Mouse (Mus musculus): ENCODE results near the gene Ptk7. TPM values are rescaled to one million over a fixed set of nuclear protein-coding genes. Genes with fewer than 3 reads are reported as not detected.

Gene Ptk7
- polyA plus RNA-seq, 1 experiment, result 11.9 TPM

DNA sequence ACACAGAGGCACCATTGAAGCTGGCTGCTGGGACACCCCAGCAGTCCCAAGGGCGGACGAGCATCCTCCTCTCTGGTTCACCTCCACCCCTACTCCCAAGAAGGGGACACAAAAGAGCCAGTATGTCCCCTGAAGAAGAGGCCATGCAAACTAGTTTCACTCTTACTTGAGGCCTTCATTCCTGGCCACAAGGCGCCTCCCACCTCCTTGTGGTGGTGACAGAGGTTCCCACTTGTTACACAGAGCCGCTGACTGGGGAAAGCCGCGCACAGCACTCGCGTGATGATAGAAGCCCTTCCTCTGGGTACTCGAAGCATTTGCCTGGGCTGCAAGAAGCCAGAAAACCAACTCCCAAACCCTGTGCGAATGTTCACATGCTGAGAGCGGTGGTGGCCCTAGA, 7.0 kb downstream of the Ptk7 start:
- Histone ChIP-seq H3K36me3 (ENCODE audit: control insufficient read depth, insufficient read depth, low read length) (no peaks in the 10 kb centered on the region), H3K4me3 (ENCODE audit: control insufficient read depth, insufficient read depth, low read length) (no peak overlapping the region), H3K27ac (ENCODE audit: control insufficient read depth, insufficient read depth, low read length) (no peak overlapping the region), H3K4me1 (replicated peaks; ENCODE audit: control insufficient read depth, insufficient read depth, low read length) (peaks cover 8% of the 10 kb centered on the region; the same call in 1 of the 2 replicates), H3K27me3 (ENCODE audit: control insufficient read depth, insufficient read depth, low read length) (no peaks in the 10 kb centered on the region)
- 19% methylated on average over 11 of the region's 11 CpGs for WGBS
- TF ChIP-seq CTCF (IDR thresholded peaks at IDR 0.05; ENCODE audit: borderline replicate concordance, control insufficient read depth, extremely low read depth, insufficient read depth, low read length, poor library complexity) (no peak), POLR2A (IDR thresholded peaks at IDR 0.05; ENCODE audit: control insufficient read depth, extremely low read depth, insufficient read depth, low read length, poor library complexity) (no peak)
- no peak for DNase-seq

DNA sequence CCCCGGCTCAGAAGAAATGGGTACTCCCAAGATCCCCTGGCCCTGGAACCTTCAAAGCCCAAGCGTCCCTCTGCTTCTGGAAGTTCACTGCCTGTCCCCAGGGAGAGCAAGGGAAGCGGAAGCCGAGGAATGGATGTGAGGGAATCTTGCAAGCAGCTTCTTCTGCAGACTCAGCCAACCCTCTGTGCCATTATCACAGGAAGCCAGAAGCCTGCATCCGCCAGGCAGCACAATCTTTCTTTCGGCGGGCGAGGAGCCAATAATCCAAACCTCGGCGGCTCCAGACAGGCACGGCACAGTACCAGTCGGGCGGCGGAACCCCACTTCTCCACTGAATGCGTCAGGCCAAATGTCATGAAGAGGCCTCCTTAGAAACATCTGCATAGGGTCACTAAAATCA, 8.0 kb downstream of the Ptk7 start:
- TF ChIP-seq CTCF (IDR thresholded peaks at IDR 0.05; ENCODE audit: borderline replicate concordance, control insufficient read depth, extremely low read depth, insufficient read depth, low read length, poor library complexity) (no peak), POLR2A (IDR thresholded peaks at IDR 0.05; ENCODE audit: control insufficient read depth, extremely low read depth, insufficient read depth, low read length, poor library complexity) (no peak)
- Histone ChIP-seq H3K27ac (ENCODE audit: control insufficient read depth, insufficient read depth, low read length) (no peak overlapping the region), H3K4me1 (replicated peaks; ENCODE audit: control insufficient read depth, insufficient read depth, low read length) (peaks cover 8% of the 10 kb centered on the region; the same call in 1 of the 2 replicates), H3K36me3 (ENCODE audit: control insufficient read depth, insufficient read depth, low read length) (no peaks in the 10 kb centered on the region), H3K4me3 (ENCODE audit: control insufficient read depth, insufficient read depth, low read length) (no peak overlapping the region), H3K27me3 (ENCODE audit: control insufficient read depth, insufficient read depth, low read length) (no peaks in the 10 kb centered on the region)
- 92% methylated on average over 15 of the region's 15 CpGs for WGBS
- no peak for DNase-seq

DNA sequence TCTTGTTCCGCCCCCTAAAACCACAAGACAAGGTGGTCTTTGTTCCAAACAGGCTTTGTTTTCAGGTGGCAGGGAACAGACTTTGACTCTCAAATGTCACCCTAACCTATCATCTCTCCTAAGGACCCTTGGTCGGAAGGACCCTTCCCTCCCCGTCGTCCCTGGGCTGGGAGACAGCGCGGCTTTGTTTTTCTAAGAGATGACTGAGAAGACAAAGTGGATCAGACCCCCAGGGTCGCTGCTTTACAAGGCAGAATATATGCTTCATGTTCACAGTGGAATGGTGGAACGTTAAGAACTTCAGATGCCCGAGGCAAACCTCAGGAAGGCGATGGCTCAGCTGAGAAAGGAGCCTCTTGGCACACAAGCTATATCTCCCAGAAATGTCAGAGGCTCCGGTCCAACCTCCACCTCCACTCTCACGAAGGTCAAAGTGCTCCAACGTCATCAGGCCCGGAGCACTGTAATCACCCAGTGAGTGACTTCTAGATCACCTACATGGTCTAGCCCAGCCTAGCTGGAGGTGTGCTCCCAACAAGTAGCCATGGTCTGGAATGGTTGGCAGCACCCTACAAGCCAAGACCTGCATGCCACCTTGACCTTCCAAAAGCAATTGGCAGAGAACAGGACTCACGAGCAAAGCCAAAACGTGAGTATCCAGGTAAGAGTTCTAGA, 9.5 kb downstream of the Ptk7 start:
- 91% methylated on average over 16 of the region's 16 CpGs for WGBS
- H3K27ac ChIP-seq (ENCODE audit: control insufficient read depth, insufficient read depth, low read length), result no peak overlapping the region
- no peak for DNase-seq
- no peak overlapping the region for H3K4me3 ChIP-seq (ENCODE audit: control insufficient read depth, insufficient read depth, low read length)
- H3K36me3 ChIP-seq (ENCODE audit: control insufficient read depth, insufficient read depth, low read length), result no peaks in the 10 kb centered on the region
- H3K4me1 ChIP-seq (replicated peaks; ENCODE audit: control insufficient read depth, insufficient read depth, low read length), result peaks cover 8% of the 10 kb centered on the region; the same call in 1 of the 2 replicates
- no peaks in the 10 kb centered on the region for H3K27me3 ChIP-seq (ENCODE audit: control insufficient read depth, insufficient read depth, low read length)
- TF ChIP-seq CTCF (IDR thresholded peaks at IDR 0.05; ENCODE audit: borderline replicate concordance, control insufficient read depth, extremely low read depth, insufficient read depth, low read length, poor library complexity) (no peak), POLR2A (IDR thresholded peaks at IDR 0.05; ENCODE audit: control insufficient read depth, extremely low read depth, insufficient read depth, low read length, poor library complexity) (no peak)

DNA sequence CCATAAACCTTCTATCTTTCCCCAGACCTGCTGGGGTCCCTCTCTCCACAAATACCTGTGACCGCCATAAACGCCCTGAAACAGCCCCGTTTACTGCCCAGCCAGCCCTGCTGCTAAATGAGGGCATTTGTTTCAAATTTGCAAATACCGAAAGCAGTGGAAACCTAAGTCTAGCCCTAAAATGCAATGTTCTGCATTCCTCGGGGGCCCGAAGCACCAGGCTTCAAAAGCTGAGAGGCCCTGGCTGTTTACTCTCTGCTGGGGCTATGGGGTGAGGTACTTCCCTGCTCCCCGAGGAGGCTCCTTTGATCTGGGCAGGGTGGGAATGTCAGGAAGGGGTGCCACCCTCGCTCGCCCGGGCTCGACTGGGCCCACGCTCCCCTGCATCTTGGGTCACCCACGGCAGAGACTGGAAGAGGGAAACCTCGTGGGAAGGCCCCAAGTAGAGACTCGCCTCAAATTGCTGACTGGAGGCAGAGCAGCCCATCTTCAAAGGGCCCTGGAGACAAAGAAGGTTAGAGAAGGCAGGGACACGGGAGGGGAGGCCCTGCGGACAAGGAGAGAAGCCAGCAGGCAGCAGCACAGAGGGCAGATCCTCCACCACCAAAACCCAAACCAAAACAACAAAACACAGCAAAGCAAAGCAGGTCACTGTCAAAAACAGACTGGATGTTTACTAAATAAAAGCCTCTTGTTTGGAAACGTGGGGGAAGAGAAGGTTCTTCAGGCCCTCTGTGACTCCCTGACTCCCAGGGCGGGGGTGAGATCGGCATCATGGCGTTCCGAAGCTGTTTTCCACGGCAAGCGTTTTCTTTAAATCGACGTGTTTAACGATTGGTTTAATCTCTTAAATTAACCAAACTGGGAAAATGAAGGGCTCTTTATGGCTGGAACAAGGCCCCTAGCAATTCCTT, 10.3 kb downstream of the Ptk7 start:
- H3K4me1 ChIP-seq (replicated peaks; ENCODE audit: control insufficient read depth, insufficient read depth, low read length), result peaks cover 8% of the 10 kb centered on the region; the same call in 1 of the 2 replicates
- TF ChIP-seq POLR2A (IDR thresholded peaks at IDR 0.05; ENCODE audit: control insufficient read depth, extremely low read depth, insufficient read depth, low read length, poor library complexity) (no peak), CTCF (IDR thresholded peaks at IDR 0.05; ENCODE audit: borderline replicate concordance, control insufficient read depth, extremely low read depth, insufficient read depth, low read length, poor library complexity) (no peak)
- 81% methylated on average over 27 of the region's 27 CpGs for WGBS
- H3K4me3 ChIP-seq (ENCODE audit: control insufficient read depth, insufficient read depth, low read length), result no peak overlapping the region
- H3K27ac ChIP-seq (ENCODE audit: control insufficient read depth, insufficient read depth, low read length), result no peak overlapping the region
- H3K27me3 ChIP-seq (ENCODE audit: control insufficient read depth, insufficient read depth, low read length), result no peaks in the 10 kb centered on the region
- no peaks in the 10 kb centered on the region for H3K36me3 ChIP-seq (ENCODE audit: control insufficient read depth, insufficient read depth, low read length)
- DNase-seq, result no peak

DNA sequence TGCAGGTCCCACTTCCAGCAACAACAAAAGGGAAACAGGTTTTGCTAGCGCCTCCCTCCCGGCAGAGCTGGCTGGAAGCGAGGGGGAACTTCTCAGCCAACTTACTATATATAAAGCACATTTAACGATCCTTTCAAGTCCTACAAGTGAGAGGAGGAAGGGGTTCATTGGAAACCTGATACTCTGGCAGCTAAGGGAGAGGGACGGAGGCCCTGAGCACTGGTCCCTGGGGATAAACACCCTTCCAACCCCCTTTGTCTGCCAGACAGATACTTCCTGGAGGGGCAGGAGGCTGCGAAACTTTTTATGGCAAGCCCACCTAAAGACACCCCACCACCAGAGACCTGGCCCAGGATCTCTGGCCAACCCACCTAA, 10.9 kb downstream of the Ptk7 start:
- Histone ChIP-seq H3K27ac (ENCODE audit: control insufficient read depth, insufficient read depth, low read length) (no peak overlapping the region), H3K4me3 (ENCODE audit: control insufficient read depth, insufficient read depth, low read length) (no peak overlapping the region), H3K27me3 (ENCODE audit: control insufficient read depth, insufficient read depth, low read length) (no peaks in the 10 kb centered on the region), H3K4me1 (replicated peaks; ENCODE audit: control insufficient read depth, insufficient read depth, low read length) (peaks cover 8% of the 10 kb centered on the region; the same call in 1 of the 2 replicates), H3K36me3 (ENCODE audit: control insufficient read depth, insufficient read depth, low read length) (no peaks in the 10 kb centered on the region)
- WGBS, result 79% methylated on average over 6 of the region's 6 CpGs
- TF ChIP-seq CTCF (IDR thresholded peaks at IDR 0.05; ENCODE audit: borderline replicate concordance, control insufficient read depth, extremely low read depth, insufficient read depth, low read length, poor library complexity), result no peak
- TF ChIP-seq POLR2A (IDR thresholded peaks at IDR 0.05; ENCODE audit: control insufficient read depth, extremely low read depth, insufficient read depth, low read length, poor library complexity), result no peak
- DNase-seq, result no peak

DNA sequence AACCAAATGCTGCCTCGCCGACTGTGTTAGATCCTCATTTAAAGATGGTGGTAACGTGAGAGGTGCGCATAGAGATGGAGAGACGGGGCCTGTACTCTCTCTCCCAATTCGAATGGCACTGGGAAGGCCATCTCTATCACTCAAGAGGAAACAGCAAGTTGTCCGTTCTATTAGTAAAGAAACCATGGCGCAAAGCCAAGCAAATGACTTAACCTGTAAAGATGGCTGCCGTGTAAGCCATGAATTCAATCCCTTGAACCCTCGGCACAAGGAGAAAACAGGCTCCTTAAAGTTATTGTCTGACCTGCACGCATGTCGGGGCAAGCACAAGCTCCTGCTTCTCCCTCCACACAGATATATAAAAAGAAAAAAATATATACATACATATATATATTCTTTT, 11.5 kb downstream of the Ptk7 start:
- no peak overlapping the region for H3K27ac ChIP-seq (ENCODE audit: control insufficient read depth, insufficient read depth, low read length)
- peaks cover 7% of the 10 kb centered on the region; the same call in 1 of the 2 replicates for H3K4me1 ChIP-seq (replicated peaks; ENCODE audit: control insufficient read depth, insufficient read depth, low read length)
- H3K36me3 ChIP-seq (ENCODE audit: control insufficient read depth, insufficient read depth, low read length), result no peaks in the 10 kb centered on the region
- WGBS, result 92% methylated on average over 12 of the region's 12 CpGs
- H3K27me3 ChIP-seq (ENCODE audit: control insufficient read depth, insufficient read depth, low read length), result no peaks in the 10 kb centered on the region
- TF ChIP-seq CTCF (IDR thresholded peaks at IDR 0.05; ENCODE audit: borderline replicate concordance, control insufficient read depth, extremely low read depth, insufficient read depth, low read length, poor library complexity) (no peak), POLR2A (IDR thresholded peaks at IDR 0.05; ENCODE audit: control insufficient read depth, extremely low read depth, insufficient read depth, low read length, poor library complexity) (no peak)
- DNase-seq, result no peak
- no peak overlapping the region for H3K4me3 ChIP-seq (ENCODE audit: control insufficient read depth, insufficient read depth, low read length)
